Mouse (Mus musculus) testis, adult 2 months (tissue): ENCODE data around the gene Snupn. TPM values are rescaled to one million over a fixed set of nuclear protein-coding genes. Genes with fewer than 3 reads are reported as not detected.
A peak's percentile ranks its signal among the peaks of the same experiment; 100 is the strongest.

Source experiments
- H3K27ac ChIP-seq: fragments of 200-500 bp; 2 replicates; pipeline ENCODE4 v1.5.1; 2012; ENCODE audit warnings: low read depth, low read length; ENCODE audit not compliant: control insufficient read depth, insufficient read depth
- H3K27me3 ChIP-seq: fragments of 200-500 bp; 2 replicates; pipeline ENCODE4 v1.6.1; 2012; ENCODE audit warnings: mild to moderate bottlenecking, low read length, moderate library complexity; ENCODE audit not compliant: control insufficient read depth, insufficient read depth
- H3K36me3 ChIP-seq: fragments of 200-500 bp; 2 replicates; pipeline ENCODE4 v1.6.1; 2012; ENCODE audit warnings: mild to moderate bottlenecking, low read length; ENCODE audit not compliant: control insufficient read depth, insufficient read depth
- H3K4me1 ChIP-seq: fragments of 200-500 bp; 2 replicates; pipeline ENCODE4 v1.6.1; 2012; ENCODE audit warnings: low read length; ENCODE audit not compliant: control insufficient read depth, insufficient read depth
- H3K4me3 ChIP-seq: fragments of 200-500 bp; 2 replicates; pipeline ENCODE4 v1.5.1; 2012; ENCODE audit warnings: low read depth, mild to moderate bottlenecking, low read length, moderate library complexity, mixed read lengths; ENCODE audit not compliant: control insufficient read depth
- CTCF ChIP-seq: fragments of 200-500 bp; IDR thresholded peaks from 2 replicates; pipeline ENCODE4 v1.5.1; 2012; ENCODE audit warnings: low read depth, mild to moderate bottlenecking, inconsistent platforms, low read length, moderate library complexity; ENCODE audit not compliant: control insufficient read depth, insufficient read depth, insufficient replicate concordance
- POLR2A ChIP-seq: fragments of 200-500 bp; IDR thresholded peaks from 2 replicates; pipeline ENCODE4 v1.6.1; 2012; ENCODE audit warnings: low read depth, mild to moderate bottlenecking, inconsistent platforms, low read length, moderate library complexity; ENCODE audit not compliant: control insufficient read depth
- polyA plus RNA-seq: library from polyadenylated mRNA; depleted of rRNA; stranded (reverse); fragments of >200 nt; gene quantifications from 2 replicates; pipeline ENCODE4 v1.2.3, GENCODE M21; 2012

Snupn gene
- polyA plus RNA-seq, 1 experiment, result 14.1 TPM

GRCm38 (mm10) chr9:56915116-56915515 lies 35.6 kb upstream of the Snupn start:
- no peaks in the 10 kb centered on the region for H3K36me3 ChIP-seq
- TF ChIP-seq POLR2A (no peak), CTCF (no peak)
- H3K27ac ChIP-seq, result no peak overlapping the region
- no peak overlapping the region for H3K4me3 ChIP-seq
- peaks cover 2% of the 10 kb centered on the region; the same call in 1 of the 2 replicates for H3K4me1 ChIP-seq
- H3K27me3 ChIP-seq, result no peaks in the 10 kb centered on the region

GRCm38 (mm10) chr9:56915695-56916410 lies 34.8 kb upstream of the Snupn start:
- no peak for TF ChIP-seq CTCF
- Histone ChIP-seq H3K27ac (no peak overlapping the region), H3K4me3 (no peak overlapping the region), H3K36me3 (no peaks in the 10 kb centered on the region), H3K4me1 (peaks cover 2% of the 10 kb centered on the region; the same call in 1 of the 2 replicates), H3K27me3 (no peaks in the 10 kb centered on the region)

GRCm38 (mm10) chr9:56917131-56917530 lies 33.5 kb upstream of the Snupn start:
- H3K27me3 ChIP-seq, result no peaks in the 10 kb centered on the region
- H3K4me3 ChIP-seq, result no peak overlapping the region
- H3K27ac ChIP-seq, result no peak overlapping the region
- no peaks in the 10 kb centered on the region for H3K4me1 ChIP-seq
- TF ChIP-seq CTCF (no peak), POLR2A (no peak)
- no peaks in the 10 kb centered on the region for H3K36me3 ChIP-seq

GRCm38 (mm10) chr9:56918466-56918865 lies 32.2 kb upstream of the Snupn start:
- no peak for TF ChIP-seq POLR2A
- no peak for TF ChIP-seq CTCF
- no peaks in the 10 kb centered on the region for H3K36me3 ChIP-seq

GRCm38 (mm10) chr9:56922746-56923145 lies 27.9 kb upstream of the Snupn start:
- no peak overlapping the region for H3K4me3 ChIP-seq
- peaks cover 9% of the 10 kb centered on the region for H3K4me1 ChIP-seq
- no peak overlapping the region for H3K27ac ChIP-seq
- H3K36me3 ChIP-seq, result no peaks in the 10 kb centered on the region
- no peaks in the 10 kb centered on the region for H3K27me3 ChIP-seq
- TF ChIP-seq POLR2A (no peak), CTCF (no peak)

More at GRCm38 (mm10) chr9:56918466-56918865, 32.2 kb upstream of the Snupn start:
- Histone ChIP-seq H3K4me1 (no peaks in the 10 kb centered on the region), H3K27ac (no peak overlapping the region), H3K4me3 (no peak overlapping the region), H3K27me3 (no peaks in the 10 kb centered on the region)

- peak overlapping the region; percentile 47 for H3K4me3 ChIP-seq
- TF ChIP-seq CTCF (no peak), POLR2A (no peak; the same call in 1 of the 2 replicates)
- H3K27ac ChIP-seq, result peak overlapping the region; percentile 71
- no peaks in the 10 kb centered on the region for H3K27me3 ChIP-seq
- H3K36me3 ChIP-seq, result no peaks in the 10 kb centered on the region
- peaks cover 14% of the 10 kb centered on the region for H3K4me1 ChIP-seq
Observed at GRCm38 (mm10) chr9:56923841-56924650, 26.6 kb upstream of the Snupn start.

- no peak for TF ChIP-seq POLR2A
- TF ChIP-seq CTCF, result no peak
- Histone ChIP-seq H3K36me3 (no peaks in the 10 kb centered on the region), H3K27me3 (no peaks in the 10 kb centered on the region), H3K4me1 (peaks cover 17% of the 10 kb centered on the region), H3K27ac (peak overlapping the region; percentile 71), H3K4me3 (peak overlapping the region; percentile 47)
Observed at GRCm38 (mm10) chr9:56924651-56925027, 26.0 kb upstream of the Snupn start.
